Mouse (Mus musculus): ENCODE results near the gene Polg2.
"Not testable (repeated sequence)": the region's sequence is repeated elsewhere in the genome, so short reads cannot be mapped to it uniquely, and the experiment has no call there.

Polg2 gene

GRCm38 (mm10) chr11:106727967-106728366 is 51.4 kb downstream of the Polg2 start:
- no peak for DNase-seq (ENCODE audit: low read depth, low spot score)

DNA sequence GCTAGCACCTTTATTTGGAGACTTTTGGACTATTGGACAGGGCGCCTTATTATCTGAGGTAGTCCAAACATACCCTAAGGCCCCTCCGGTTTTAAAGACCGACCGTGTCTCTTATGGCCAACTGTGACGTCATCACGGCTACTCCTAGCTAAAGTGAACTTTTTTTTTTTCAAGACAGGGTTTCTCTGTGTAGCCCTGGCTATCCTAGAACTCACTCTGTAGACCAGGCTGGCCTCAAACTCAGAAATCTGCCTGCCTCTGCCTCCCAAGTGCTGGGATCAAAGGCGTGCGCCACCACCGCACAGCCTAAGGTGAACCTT is 54.5 kb downstream of the Polg2 start:
- not testable (repeated sequence) for DNase-seq (ENCODE audit: low read depth, low spot score)

GRCm38 (mm10) chr11:106724176-106724915 is 55.0 kb downstream of the Polg2 start:
- no peak for DNase-seq (ENCODE audit: low read depth, low spot score)

- no peak for DNase-seq (ENCODE audit: low read depth, low spot score)
Observed at GRCm38 (mm10) chr11:106723611-106724125, 55.7 kb downstream of the Polg2 start.

DNA sequence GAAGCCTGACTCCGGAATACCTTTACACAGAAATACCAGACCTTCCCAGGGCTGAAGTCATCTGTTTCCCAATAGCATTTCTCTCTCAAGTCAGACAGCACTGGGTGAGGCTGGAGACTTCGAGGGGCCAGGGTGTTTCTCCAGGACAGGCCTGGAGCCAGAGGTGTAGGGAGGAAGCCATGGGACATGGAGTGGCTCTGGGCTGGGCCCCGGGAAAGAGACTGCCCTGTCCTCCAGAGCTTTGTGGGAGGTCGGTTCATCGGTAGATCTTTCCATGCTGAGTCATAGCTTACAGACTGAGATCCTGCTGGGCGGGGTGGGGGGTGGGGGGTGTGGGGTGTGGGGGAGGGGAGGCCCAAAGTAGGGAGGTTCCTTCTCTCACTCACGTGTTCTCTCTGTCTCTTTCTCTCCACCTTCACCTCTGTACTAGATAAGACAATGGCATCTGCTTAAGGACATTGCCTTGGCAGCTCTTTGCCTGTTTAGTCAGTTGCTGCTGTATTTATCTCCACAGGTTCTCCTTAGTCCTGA is 56.4 kb downstream of the Polg2 start:
- no peak for DNase-seq (ENCODE audit: low read depth, low spot score)

- DNase-seq (ENCODE audit: low read depth, low spot score): no peak
Observed at GRCm38 (mm10) chr11:106720379-106720778, 59.0 kb downstream of the Polg2 start.

Measured in retina, postnatal 7 days (tissue).